Mouse (Mus musculus) bone marrow macrophage, adult 2 months (primary cell): ENCODE data around the gene Plvap. TPM values are rescaled to one million over a fixed set of nuclear protein-coding genes. Genes with fewer than 3 reads are reported as not detected.

Experiments used
- H3K27ac ChIP-seq: 2 replicates; pipeline ENCODE4 v1.5.1; 2012; ENCODE audit warnings: low read depth, low read length; ENCODE audit not compliant: insufficient read depth
- H3K4me1 ChIP-seq: 2 replicates; pipeline ENCODE4 v1.6.1; 2012; ENCODE audit warnings: low read length; ENCODE audit not compliant: control insufficient read depth, insufficient read depth
- H3K4me3 ChIP-seq: 2 replicates; pipeline ENCODE4 v1.5.1; 2012; ENCODE audit warnings: mild to moderate bottlenecking, low read length, moderate library complexity; ENCODE audit not compliant: insufficient read depth
- CTCF ChIP-seq: IDR thresholded peaks from 2 replicates; pipeline ENCODE4 v1.5.1; 2012; ENCODE audit warnings: low read depth, mild to moderate bottlenecking, low read length, moderate library complexity
- POLR2A ChIP-seq: IDR thresholded peaks from 2 replicates; pipeline ENCODE4 v1.6.1; 2012; ENCODE audit warnings: mild to moderate bottlenecking, low read depth, low read length, borderline replicate concordance
- polyA plus RNA-seq: library from polyadenylated mRNA; stranded (reverse); fragments of >200 nt; gene quantifications from 2 replicates; pipeline ENCODE4 v1.2.4, GENCODE M21; 2012; ENCODE audit not compliant: missing spikeins, insufficient read depth, insufficient read length

Plvap gene
- polyA plus RNA-seq, result not detected in 2 replicates

GRCm38 (mm10) chr8:71511644-71512043 lies at the start of gene Plvap:
Plvap (minus strand) TSS chr8:71511752.
- Histone ChIP-seq H3K4me1 (peaks cover 2% of the 10 kb centered on the region; the same call in 1 of the 2 replicates), H3K4me3 (no peak within 1 kb of the TSS), H3K27ac (no peak within 1 kb of the TSS)
- TF ChIP-seq CTCF (no peak), POLR2A (no peak)

DNA sequence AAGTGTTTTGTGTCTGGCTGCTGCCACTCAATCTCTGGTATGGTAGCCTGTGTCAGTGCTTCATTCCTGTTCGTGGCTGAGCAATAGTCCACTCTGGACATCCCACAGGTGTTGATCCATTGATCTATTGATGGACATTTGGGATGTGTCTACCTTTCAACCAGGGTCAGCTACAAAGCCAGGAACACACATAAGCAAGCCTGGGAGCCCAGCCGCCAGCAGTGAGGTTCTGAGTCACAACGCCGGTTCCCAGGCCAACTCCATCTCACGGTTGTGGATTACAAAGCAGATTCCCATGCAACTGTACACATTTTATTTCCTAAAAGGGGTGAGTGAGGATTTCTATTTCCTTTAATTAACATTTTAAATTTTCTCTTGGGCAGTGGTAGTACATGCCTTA lies 49.2 kb upstream of the Plvap start:
- Histone ChIP-seq H3K27ac (no peak overlapping the region), H3K4me3 (no peak overlapping the region), H3K4me1 (peaks cover 6% of the 10 kb centered on the region)
- TF ChIP-seq CTCF (no peak), POLR2A (no peak)

- H3K4me1 ChIP-seq, result peaks cover 6% of the 10 kb centered on the region
- no peak overlapping the region for H3K27ac ChIP-seq
- no peak overlapping the region for H3K4me3 ChIP-seq
- TF ChIP-seq CTCF (no peak), POLR2A (no peak)
Observed at GRCm38 (mm10) chr8:71560071-71560470, 48.5 kb upstream of the Plvap start.

DNA sequence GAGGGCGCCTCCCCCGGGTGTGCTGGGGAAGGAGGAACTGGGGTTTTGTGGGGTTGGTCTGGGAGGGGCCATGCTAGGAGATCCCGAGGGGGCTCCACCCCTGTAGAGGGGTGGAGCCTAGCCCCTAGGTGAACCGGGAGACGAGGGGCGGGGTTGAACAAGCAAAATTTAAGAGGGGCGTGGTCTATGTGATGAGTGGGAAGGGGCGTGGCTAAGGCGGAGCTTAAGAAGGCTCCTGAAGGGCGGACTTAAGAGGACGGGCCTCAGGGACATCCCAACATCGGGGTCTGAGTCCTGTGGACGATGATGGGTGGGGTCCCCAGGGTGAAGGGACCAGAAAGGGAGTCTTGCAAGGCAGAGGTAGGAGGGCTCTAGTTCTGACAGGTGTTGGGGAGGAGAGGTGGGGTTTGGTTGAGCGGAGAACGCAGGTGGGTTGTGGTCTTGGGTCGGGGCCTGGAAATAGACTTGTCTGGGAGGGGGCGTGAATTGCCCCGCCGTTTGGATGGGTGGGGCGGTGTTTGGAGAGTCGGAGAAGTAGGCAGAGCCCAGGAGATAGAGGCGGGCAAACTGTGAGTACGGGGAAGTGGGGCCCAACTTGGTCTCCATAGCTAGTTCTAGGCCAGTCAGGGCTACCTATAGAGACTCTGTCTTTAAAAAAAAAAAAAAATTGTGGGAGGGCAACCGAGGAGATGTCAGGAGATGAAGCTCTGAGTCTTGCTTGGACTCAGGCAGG lies 47.6 kb upstream of the Plvap start:
- Histone ChIP-seq H3K4me3 (peak overlapping the region; percentile 71), H3K4me1 (peaks cover 6% of the 10 kb centered on the region)

GRCm38 (mm10) chr8:71558071-71558957 lies 46.8 kb upstream of the Plvap start, which contains the start of gene Tmem221:
Tmem221 (minus strand) TSS chr8:71558871.
- no peak within 1 kb of the TSS for H3K27ac ChIP-seq
- no peak; the same call in 1 of the 2 replicates for TF ChIP-seq POLR2A
- TF ChIP-seq CTCF, result peak; percentile 25; the same call in 1 of the 2 replicates
- H3K4me1 ChIP-seq, result peaks cover 6% of the 10 kb centered on the region

More for the DNA sequence above, 47.6 kb upstream of the Plvap start:
- H3K27ac ChIP-seq, result no peak overlapping the region
- TF ChIP-seq CTCF (no peak), POLR2A (no peak)

DNA sequence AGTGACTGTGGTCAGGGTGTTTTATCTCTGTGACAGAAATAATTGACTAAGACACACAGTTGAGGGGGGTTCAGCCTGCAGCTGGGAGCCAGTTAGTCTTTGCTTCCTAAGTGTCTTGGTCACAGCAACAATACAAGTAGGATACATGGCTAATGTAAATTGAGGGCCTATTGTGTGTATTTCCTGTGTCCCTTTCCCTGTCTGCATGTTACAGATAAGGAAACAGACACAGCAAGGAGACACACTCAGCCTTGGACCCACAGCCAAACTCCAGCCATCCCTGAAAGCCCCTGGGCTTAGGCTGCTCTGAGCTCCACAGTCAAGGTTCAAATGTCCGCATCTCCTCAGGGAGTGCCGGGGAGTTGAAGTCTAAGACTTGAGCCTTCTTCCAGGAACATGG lies 43.1 kb upstream of the Plvap start:
- no peak overlapping the region for H3K4me3 ChIP-seq
- no peak overlapping the region for H3K27ac ChIP-seq
- H3K4me1 ChIP-seq, result peaks cover 3% of the 10 kb centered on the region; the same call in 1 of the 2 replicates
- TF ChIP-seq POLR2A, result no peak

More at GRCm38 (mm10) chr8:71558071-71558957, 46.8 kb upstream of the Plvap start, which contains the start of gene Tmem221:
- H3K4me3 ChIP-seq, result peak within 1 kb of the TSS; percentile 71

GRCm38 (mm10) chr8:71554001-71554400 lies 42.4 kb upstream of the Plvap start:
- Histone ChIP-seq H3K4me1 (peaks cover 3% of the 10 kb centered on the region; the same call in 1 of the 2 replicates), H3K4me3 (no peak overlapping the region), H3K27ac (no peak overlapping the region)
- TF ChIP-seq POLR2A (no peak), CTCF (no peak)

DNA sequence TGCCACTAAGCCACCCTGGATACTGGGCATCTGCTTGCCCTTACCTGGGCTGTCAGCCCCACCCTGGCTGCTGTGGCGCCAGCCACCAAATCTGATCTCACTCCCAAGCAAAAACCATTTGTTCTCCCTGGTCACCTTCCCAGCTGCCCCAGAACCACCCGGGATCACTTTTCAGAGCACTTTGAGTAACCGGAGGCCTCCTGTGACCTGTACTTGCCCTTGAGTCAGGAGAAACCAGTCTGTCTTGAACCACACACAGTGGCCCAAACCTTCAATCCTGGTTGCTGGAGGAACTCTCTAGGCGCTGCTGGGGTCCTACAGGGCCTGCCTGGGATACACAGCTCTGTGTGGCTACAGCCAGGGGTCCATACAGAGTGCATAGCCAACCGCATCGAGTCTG lies 41.2 kb upstream of the Plvap start:
- Histone ChIP-seq H3K4me3 (no peak overlapping the region), H3K4me1 (no peaks in the 10 kb centered on the region), H3K27ac (no peak overlapping the region)
- TF ChIP-seq CTCF (no peak), POLR2A (no peak)

DNA sequence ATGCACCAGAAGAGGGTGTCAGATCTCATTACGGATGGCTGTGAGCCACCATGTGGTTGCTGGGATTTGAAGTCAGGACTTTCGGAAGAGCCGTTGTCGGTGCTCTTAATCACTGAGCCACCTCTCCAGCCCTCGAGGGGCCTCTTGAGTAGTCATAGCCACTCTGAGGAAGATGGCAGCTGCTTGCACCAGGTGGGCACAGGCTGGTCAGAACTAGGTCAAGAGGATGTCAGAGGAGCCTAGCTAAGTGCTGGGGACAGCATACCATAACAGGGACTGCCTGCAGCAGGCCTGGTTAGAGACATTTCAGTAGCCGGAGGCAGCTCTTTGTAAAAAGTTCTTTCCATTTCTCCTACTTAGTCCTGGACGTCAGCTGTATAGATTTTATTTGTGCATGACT lies 39.2 kb upstream of the Plvap start:
- H3K4me1 ChIP-seq, result no peaks in the 10 kb centered on the region
- H3K4me3 ChIP-seq, result no peak overlapping the region
- no peak overlapping the region for H3K27ac ChIP-seq
- TF ChIP-seq POLR2A (no peak), CTCF (no peak)
